Mouse (Mus musculus) right cerebral cortex, postnatal 25 days (tissue): ENCODE measurements around the gene Camta2.

Experiments used
- DNase-seq: peaks from one replicate; pipeline ENCODE4 v3.0.0; 2022

Camta2 gene

DNA sequence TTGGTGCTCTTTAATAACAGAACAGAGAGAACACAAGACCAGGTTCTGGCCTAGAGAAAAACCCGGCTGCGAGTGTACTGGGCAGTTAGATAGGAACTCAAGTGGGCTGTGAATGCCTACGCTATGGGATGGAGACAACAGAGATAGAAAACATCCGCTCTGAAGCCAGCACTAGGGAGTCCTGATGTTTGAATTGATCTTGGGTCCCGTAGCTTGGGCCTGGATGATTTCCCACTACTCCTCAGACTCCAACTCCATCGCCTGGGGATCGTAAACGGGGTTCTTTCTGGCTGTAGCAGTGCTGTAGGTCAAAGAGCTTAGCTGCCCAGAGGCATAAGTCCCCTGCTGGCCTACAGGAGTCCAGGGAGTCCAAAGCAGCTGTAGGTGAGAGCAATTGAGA lies 467 bp upstream of the Camta2 start:
- DNase-seq, result no peak

DNA sequence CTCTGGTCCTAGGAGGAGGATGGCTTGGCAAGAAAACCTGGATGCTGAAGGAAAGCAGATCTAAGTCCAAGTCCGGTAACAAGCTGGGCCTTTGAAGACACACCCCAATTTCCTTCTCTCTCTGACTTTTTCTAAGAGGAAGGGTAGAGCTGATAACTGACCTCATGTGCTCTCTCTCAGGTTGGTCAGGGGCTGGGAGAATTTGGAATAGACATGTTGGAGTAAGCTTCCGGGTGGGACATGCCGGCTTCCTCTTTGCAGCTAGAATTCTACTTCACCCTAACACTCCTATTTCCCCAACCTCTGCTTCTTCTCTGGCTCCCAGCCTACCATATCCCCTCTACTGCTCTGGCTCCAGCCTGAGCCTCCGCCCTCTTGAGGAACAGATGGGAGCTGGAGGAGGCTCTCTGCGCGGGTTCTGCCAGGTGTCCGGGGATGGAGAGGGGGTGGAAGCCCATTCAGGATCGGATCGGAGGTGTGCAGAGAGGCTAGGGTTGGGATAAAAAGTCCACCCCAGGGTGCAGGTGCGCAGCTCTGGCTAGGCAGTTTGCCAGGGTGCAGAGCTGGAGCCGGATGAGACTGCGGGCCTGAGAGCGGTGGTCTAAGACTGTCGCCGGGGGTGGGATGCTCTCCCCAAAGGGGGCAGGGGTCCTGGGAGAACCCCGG lies 871 bp downstream of the Camta2 start:
- DNase-seq, result peak; percentile 61

DNA sequence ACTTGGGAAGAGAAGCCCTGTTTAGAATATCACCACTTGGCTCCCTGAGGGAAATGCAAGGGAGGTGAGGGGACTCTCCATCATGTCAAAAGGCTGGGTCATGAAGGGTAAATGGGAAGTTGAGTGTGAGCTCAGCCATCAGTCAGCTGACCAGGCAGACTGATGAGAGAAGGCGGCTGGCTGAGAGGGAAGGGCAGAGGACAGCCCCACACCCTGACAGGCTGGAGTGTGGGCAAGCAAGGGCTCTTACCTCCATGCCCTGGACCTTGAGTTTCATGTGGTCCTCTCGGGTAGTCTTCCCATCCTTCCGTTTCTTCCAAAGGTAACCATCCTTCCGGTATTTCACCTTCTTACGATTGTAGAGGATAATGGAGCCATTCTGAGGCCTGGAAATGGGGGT lies 4.3 kb downstream of the Camta2 start:
- no peak for DNase-seq

DNA sequence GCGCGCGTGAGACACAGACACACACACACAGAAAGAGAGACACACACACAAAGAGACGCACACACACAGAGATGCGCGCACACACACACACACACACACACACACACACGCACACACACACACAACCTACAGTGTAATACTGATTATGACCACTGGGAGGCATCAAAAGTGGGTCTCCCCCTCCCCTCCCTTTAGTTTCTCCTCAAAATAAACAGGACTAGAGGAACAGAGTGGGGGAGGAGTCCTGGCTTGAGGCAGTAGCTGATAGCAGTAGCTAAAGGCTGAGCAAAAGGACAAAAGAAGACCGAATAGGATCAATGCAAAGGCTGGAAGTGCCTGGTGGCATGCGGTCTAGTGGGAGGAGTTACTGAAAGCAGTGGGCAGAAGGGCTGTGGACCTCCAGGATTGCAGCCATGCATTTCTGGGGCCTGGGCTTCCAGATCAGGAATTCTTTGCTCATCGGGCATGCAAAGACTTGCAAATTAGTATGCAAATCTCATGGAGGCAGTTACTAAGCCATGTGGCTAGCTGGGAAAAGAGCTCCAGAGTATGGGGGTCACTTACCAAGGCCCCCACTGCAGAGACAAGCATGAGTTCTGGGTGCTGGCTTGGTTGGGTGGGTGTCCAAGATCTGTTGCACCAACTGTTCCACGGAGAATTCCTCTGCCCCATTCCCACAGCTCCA lies 5.9 kb downstream of the Camta2 start:
- no peak for DNase-seq

DNA sequence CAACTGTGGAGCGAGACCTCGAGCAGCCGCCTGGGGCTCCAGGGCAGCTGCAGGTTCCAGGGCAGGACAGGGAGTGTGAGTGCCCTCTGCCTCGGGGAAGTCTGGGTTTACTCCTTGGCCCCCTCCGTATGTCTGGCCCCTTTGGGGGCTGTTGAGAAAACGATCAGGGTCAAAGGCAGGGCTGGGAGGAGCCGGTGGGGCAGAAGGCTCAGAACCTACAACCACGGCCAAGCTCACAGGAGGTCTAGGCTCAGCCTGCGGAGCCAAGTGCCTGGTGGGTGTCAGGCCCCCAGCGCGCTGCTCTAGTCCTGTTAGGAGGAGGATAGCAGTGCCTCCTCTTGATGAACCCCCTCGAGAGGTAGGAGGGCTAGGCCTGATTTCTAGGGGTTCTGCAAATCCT lies 6.7 kb downstream of the Camta2 start:
- no peak for DNase-seq

DNA sequence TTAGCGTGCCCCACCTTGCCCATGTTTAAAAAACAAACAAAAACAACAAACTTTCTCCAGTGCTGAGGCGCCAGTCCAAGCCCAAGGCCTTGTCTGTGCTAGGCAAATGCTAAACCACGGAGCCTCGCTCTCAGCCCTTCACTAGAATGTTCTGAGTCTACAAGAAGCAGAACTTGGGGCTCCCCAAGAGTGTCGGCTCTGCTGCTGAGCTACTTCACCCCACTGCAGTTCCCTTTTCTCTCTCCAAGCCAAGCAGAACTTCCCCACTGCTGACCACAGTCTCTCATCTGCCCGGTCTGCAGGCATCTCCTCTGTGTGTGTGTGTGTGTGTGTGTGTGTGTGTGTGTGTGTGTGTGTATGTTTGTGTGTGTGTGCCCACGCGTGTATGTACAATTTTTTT lies 8.0 kb downstream of the Camta2 start:
- no peak for DNase-seq

DNA sequence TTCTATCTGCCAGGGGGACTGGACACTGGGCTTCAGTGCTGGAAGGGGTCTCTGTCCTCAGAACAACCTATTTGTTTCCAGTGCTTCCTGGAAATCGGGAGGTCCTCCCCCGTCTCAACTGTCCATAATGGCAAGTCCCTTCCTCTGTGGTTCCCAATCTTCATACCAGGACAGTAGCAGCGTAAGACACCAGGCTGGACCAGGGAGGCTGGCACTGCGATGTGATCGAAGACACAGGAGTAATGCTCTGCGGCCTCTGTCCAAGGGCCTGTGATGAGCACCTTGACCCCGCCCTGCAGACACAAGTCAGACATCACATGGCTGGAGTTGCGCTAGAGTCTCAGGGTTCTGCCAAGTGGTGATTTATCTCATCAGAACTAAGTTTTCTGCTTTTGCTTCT lies 8.5 kb downstream of the Camta2 start:
- DNase-seq, result no peak

DNA sequence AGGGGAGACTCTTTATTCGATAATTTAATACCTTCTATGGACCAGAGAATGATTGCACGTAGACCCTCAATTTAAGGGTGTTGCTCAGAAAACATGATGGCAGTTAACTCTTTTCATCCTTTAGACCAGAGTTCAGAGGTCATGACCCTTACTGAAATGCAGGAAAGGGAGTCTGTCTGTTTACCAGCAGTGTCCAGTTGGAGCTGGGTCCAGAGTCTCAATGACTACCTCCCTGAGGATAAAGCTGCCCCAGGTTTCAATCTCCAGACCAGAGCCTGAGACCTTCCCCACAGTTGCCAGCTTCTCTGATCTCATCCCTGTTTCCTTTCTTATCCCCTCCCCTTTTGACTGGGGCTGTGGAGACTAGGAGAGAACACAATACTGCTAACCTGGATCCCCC lies 9.3 kb downstream of the Camta2 start:
- DNase-seq, result no peak

DNA sequence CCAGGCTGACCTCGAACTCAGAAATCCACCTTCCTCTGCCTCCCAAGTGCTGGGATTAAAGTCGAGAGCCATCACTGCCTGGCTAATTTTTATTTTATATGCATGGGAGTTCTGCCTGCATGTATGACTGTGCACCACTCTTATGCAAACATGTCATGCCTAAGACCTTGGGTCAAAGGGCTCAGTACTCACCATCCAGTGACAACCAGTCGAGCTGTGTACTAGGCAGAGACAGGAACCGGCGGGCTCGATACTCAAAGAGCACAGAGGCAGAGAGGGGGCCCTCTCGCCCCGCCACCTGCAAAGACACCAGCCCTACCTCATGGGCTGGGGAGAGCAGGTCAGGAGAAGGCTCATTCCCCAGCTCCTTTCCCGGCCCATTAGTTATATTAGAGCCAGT lies 9.8 kb downstream of the Camta2 start:
- DNase-seq, result no peak

DNA sequence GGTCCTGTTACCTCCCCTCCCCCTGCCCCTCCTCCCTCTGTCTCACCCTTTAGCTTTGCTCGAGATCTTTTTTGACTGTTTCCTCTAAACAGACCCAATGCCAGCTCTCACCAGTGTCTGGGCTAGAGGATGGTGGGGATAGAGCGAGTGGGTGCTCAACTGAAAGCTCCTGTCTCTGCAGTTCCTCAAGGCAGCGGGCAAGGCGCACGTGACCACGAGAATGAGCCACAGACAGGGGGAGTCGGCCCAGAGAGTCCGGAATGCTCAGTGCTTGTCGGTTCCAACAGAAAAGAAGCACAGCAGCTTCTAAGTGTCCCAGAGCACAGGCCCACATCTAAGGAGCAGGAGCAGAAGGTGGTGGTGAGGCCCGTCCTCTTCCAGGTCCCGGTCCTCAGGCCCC lies 13.4 kb downstream of the Camta2 start:
- DNase-seq, result no peak

DNA sequence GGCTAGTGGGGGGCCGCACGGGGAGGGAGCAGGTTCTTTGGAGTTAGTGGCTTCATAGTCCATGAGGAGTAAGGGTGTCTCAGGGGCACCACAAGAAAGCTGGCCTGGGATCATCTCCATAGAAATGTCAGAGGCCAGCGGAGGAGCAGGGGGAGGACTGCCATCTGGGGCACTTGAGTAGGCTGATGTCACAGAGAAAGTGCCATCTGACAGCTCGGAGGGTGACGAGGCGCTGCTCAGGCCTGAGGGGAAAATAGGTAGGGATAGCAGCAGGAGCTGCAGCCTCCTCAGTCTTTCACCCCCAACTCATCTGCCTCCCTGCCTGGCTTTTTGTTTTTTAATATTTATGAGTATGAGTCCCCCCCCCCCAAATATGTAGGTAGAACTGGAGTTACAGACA lies 13.9 kb downstream of the Camta2 start:
- no peak for DNase-seq

DNA sequence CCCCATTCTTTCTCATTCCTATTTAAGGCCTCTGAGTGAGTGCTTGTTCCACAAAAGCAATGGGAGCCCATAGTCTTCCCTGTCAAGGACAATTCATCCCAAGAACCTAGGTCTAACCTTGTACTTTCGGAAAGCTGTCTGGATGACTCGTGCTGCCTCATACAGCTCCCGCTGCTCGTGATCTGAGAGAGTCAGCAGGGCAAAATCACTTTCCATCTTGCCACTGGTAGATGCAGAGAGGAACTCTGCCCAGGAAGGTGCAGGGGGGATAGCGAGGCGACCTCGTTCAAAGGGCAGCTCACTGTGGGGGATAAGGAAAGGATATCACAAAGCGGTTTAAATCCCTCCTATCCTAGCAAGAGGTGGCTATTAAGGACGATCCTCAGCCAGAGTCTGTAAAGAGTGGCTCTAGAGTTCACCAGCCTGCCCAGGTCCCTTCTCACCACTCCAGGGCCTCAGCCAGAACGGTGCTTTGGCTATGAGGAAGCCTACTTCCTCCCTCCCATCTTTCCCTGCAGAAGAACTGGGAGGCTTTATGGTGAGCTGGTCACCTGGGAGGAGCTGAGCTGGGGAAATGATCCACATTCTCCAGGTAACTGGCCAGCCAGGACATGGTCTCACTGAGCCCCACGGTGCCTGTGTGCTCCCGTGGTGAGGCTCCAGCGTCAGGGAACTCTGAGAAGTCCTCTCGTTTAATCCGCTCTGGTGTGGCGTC lies 16.4 kb downstream of the Camta2 start:
- no peak for DNase-seq

DNA sequence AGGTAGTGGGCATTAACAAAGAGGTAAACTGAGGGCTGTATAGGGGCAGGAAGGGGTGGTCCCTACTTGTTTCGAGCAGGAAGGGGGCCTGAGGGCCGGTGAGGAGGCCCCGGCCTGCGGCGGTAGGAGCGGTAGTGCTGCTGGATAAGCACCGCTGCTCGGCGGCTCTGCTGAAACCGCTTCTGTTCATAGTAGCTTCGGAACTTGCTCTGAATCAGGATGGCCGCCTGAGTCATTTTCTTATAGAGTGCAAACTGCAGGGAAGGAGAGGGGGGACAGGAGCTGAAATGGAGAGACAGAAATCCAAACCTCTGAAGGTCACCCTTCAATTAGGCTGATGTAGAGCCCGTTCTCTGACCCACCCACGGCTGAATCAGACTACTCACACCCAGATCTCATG lies 17.4 kb downstream of the Camta2 start:
- DNase-seq, result peak; percentile 35

DNA sequence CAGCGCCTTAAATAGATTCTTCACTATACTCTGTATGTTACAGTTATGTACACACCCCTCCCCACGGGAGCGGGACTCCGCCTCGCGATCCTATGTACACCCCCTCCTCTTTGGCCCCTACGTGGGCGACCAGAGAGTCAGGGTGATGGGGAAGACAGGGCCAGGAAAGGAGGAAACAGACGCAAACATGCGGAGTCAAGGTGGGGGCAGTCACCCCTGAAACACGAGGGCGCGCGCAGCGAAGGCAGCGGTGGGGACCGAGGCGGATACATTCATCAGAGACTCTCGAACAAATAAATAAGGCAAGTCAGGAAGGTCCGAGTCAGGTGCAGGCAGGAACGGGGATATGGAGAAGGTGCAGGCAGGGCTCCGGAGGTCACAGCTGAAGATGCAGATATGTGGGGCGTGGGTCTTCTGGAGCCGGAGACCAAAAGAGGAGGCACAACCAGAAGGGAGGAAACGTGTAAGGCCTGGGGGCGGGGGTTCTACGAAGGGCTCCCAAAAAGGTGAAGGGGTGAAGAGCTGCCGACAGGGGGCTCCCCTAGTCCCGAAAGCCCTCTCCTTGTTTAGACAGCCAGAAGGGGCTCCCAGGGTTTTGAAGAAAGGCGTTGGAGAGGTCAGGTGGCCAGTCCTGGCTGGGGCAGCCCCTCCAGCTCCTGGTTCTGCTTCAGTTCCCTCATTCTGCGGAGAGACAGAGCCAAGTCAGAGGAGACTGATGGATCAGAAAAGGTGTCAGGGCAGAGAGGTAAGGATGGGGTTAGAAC lies 18.1 kb downstream of the Camta2 start:
- peak; percentile 55 for DNase-seq

DNA sequence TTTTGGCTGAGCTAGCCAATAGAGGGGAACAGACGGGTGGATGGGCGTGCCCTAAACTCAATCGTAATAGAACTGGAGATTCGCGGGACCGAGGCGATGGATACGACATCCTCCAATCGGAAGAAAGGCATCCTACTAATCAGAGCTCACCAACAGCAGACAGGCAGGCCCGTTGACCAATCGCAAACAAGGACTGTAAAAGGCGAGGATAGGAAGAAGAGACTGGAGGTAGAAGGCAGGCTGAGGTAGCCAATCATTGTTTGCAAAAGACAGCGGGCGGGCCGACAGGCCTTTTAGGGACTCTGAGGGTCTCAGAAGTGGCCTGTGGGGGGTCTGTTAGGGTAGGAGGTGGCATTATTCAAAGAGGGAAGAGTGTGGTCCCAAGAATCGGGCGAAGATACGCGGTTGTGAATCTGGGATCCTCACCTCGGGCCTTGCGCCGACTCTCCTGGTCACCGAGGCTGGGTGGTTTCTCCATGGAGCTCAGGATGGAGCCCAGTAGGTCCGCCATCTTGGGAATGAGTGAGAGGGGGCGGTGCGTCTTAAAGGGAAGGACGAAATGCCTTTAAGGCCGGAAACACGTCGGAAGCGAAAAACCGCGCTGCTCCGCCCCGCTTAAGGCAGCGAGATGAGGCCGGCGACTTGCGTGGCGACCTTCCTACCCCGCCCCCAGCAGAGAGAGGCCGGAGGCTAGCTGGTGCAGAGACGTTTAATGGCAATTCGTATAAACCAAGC lies 19.0 kb downstream of the Camta2 start, which contains the start of gene Spag7:
Gene Spag7, minus strand, starts transcription at position 646 of the 735 bp plus-strand sequence.
- DNase-seq, result peak; percentile 97

DNA sequence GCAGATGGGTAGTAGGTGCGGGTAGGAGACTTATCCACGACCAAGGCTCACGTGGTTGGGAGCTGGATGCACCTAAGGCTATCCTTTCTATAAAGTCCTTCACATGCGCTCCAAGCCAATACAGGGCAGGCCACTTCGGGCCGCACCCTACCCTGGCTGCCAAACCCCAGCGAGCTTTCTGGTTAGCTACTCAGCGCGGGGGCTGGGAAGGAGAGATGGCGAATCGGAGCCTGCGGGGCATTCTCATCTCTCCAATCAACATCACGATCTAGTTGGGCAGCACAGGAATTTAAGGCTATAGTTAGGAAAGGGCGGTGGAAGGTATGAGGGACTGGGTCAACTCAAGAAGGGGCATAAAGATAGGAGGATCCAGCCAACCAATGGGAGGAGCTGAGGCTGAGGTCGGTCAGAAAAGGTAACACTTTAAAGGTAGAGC lies 19.6 kb downstream of the Camta2 start:
- no peak for DNase-seq

DNA sequence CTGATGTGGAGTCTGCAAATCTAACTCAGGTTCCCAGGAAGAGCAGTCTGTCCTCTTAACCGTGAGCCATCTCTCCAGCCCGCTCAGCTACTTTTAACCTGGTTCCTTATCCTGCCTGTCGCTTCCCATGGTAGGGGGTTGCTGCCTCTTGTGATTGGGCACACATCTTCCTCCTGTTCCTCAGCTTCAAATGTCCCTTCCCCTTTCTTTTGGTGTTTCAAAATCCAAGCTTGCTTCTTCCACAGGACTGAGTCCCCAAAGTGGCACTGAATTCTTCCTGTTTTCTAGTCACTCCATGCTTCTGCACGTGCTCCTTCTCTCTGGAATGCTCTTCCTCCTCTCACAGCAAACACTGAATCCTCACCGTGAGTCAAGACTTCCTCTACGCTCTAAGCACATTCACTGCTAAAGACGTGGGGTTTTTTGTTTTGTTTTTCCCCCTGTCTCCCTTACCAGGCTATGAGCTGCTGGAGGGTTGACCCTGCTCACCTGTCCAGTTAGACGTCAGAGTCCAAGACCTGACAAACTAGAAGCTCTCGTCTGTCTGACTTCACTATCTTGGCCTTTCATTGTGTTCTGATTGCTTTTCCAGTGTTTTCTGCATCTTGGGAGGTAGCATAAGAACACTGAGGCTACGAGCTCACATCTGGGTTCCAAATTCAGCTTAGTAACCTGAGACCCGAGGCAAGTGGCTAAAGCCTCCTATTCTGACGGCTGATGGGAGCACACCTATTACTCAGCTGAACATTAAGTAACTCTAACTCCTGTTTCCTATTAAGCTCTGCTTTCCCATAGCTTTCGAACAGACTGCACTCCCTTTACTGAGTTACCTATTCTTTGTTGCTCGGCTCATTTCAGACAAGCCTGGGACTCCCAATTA lies 20.4 kb downstream of the Camta2 start:
- DNase-seq, result no peak

DNA sequence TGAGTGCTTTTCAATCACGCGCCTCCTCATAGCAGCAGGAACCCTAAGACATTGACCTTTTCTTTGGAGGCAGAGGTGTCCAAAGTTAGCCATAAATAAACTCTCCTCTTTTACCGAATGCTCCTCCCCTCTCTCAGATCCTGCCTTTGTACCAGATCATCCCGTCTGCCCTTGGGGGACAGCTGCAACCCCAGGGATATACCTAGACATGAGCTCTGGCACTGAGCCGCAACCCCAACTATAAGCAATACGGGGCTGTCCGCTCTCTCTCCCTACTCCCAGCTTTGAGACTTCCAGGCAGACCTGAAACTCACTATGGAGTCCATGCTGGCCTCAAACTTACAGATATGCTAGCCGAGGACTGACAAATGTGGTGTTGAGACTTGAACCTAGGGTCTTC lies 21.2 kb downstream of the Camta2 start:
- DNase-seq, result no peak

DNA sequence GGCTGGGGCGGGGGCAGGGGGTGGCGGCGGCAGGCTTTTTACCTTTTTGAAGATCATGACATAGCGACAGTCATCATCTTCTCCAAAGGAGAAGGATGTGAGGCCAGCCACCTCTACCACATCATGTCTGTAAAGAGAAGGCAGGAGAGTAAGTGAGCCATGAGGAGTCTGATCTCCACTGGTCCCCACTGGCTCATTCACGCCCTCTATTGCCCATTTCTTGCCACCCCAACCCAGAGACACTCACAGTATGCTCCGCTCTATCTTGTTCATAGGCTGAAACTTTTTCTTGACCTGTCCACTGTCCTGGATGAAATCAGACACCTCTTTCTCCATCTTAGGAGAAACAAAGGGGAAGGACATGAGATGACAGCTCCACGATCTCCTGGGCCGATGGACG lies 23.2 kb downstream of the Camta2 start:
- no peak for DNase-seq

DNA sequence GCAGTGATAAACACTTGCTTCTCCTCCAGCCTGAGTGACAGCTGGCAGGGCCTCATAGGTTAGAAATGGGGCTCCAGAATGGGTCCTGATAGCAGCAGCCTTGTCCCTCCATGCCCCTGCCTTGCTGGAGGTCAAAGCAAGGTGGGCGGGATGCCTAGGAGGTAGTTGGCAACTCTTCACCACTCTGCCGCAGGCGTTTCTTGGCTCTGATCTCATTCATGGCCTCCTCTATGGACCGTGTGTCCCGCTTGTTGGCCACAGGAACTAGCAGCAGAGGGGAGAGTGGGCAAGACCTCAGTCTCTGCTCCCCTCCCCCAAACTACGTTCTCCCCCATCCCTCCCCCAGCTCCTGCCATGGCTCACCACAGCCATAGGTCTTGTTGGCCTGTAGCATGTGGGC lies 23.9 kb downstream of the Camta2 start:
- no peak for DNase-seq

DNA sequence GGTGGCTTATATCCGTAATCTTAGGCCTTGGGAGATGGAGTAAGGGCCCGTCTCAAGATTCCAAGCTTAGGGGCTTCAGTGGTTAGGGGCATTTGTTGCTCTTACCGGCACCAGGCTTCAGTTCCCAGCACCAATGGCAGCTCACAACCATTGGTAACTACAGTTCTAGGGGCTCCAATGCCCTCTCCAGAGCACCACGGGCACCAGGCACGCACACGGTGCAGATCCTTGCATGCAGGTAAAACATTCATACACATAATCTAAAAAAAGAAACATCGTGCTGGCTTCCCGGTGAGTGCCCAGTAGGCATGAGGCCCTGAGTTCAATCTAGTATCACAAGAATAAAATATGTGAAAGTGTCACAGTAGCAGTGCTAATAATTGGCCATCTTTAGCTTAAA lies 24.8 kb downstream of the Camta2 start:
- DNase-seq, result no peak

DNA sequence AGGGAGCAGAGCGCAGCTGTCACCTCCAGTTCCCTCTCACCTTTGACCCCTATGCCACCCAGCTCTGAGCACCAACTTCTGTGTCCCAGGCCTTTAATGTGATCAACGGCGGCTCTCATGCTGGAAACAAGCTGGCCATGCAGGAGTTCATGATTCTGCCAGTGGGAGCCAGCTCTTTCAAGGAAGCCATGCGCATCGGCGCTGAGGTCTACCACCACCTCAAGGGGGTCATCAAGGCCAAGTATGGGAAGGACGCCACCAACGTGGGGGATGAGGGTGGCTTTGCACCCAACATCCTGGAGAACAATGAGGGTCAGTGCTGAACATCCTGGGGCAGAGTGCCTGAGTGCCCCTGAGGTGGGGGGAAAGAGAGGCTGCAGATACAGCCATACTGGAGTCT lies 27.3 kb downstream of the Camta2 start:
- DNase-seq, result no peak
